Mouse (Mus musculus): Measurements from ENCODE around the gene Dpep1. TPM values are rescaled to one million over a fixed set of nuclear protein-coding genes. Genes with fewer than 3 reads are reported as not detected.

Dpep1 gene
- polyA plus RNA-seq, 1 experiment: 360 TPM

DNA sequence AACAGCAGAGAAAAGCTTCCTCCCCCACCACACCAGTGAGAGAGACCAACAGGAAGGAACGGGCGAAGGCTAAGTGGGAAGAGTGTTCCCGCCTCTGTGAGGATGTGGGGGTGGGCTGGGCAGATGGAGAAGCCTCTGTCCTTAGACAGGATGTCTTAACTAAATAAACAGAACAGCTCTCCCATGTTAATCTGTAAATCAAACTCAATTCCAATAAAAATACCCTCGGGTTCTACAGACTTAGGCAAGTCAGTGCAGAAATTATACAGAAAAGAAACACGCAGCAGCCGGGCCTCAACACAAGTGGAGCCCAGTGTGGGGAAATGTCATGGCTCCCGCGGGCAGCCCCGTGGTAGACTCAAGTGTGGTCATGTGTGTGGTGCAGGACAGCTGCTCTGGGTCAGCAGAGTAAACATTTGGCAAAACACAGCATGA, 35.3 kb upstream of the Dpep1 start:
- 0 out of 2 replicates have a peak, but pooled peaks cover 2% of the 10 kb centered on the region for H3K4me1 ChIP-seq (ENCODE audit: control insufficient read depth, insufficient read depth, low read length)
- no peaks in the 10 kb centered on the region for H3K27me3 ChIP-seq (replicated peaks; ENCODE audit: control insufficient read depth, insufficient read depth, low read length)
- no peak overlapping the region for H3K4me3 ChIP-seq (ENCODE audit: insufficient read depth, low read depth, low read length)
- 48% methylated on average over 9 of the region's 9 CpGs for whole genome bisulfite sequencing
- peak; percentile 43 for DNase-seq
- H3K27ac ChIP-seq (ENCODE audit: insufficient read depth, low read depth, low read length): peak overlapping the region; percentile 62
- no peak for TF ChIP-seq CTCF (conservative IDR thresholded peaks at IDR 0.05; ENCODE audit: insufficient read depth, insufficient read length, low read depth, low read length)
- TF ChIP-seq POLR2A (IDR thresholded peaks at IDR 0.05; ENCODE audit: low read depth, low read length): no peak
- H3K36me3 ChIP-seq (ENCODE audit: control insufficient read depth, insufficient read depth, low read length): no peaks in the 10 kb centered on the region

DNA sequence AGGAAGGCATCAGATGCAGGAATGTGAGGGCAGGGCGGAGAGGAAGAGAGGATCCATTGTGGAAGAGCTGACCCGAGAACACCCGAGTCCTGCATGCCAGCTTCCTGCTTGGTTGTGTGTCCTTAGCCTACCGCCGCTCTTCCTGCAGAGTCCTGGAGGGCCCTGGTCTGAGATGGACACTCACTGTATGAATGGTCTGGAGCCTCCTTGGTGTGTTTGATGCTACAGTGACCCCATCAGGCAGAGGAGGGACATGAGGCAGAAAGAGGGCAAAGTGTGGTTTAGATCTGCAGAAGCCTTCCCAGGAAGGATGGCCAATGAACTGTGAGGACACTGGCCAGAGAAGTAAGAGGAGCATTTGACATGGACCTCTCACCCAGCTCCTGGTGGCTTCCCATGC, 30.9 kb upstream of the Dpep1 start:
- Histone ChIP-seq H3K27ac (ENCODE audit: insufficient read depth, low read depth, low read length) (no peak overlapping the region), H3K4me1 (ENCODE audit: control insufficient read depth, insufficient read depth, low read length) (0 out of 2 replicates have a peak, but pooled peaks cover 2% of the 10 kb centered on the region), H3K4me3 (ENCODE audit: insufficient read depth, low read depth, low read length) (no peak overlapping the region), H3K27me3 (replicated peaks; ENCODE audit: control insufficient read depth, insufficient read depth, low read length) (no peaks in the 10 kb centered on the region), H3K36me3 (ENCODE audit: control insufficient read depth, insufficient read depth, low read length) (no peaks in the 10 kb centered on the region)
- DNase-seq: peak; percentile 60
- 55% methylated on average over 5 of the region's 5 CpGs for whole genome bisulfite sequencing
- TF ChIP-seq CTCF (conservative IDR thresholded peaks at IDR 0.05; ENCODE audit: insufficient read depth, insufficient read length, low read depth, low read length) (peak; percentile 65), POLR2A (IDR thresholded peaks at IDR 0.05; ENCODE audit: low read depth, low read length) (no peak)

DNA sequence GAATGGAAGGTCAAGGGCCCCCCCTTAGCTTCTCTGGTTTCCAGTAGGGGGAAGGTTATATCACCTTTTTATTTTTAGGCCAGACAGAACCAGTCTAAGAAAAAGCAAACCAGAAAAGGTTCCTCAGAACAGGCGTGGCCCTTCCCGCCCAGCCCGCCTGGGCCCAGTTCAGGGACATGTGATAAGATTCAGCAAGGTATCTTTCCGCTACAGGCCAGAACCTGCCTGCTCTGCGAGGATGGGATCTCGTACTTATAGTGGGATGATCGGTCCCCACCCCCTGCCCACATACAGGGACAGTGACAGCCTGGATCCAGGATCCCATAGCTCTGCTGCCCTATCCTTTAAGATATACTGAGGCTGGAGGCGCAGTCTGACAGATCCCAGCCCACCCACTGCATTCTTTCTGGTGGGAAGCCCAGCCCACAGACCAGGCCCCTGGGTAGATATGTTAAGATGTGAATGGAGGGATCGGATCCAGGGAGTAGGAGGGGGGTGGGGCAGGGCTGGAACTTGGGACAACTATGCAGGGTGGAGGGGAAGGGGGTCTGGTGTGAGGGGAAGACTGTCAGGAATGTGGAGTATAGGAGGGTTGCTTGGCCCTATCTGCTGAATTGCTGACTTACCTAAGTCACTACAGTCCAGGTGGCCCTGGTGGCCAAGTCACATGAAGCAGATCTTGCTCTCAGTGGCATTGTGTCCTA, 29.8 kb upstream of the Dpep1 start:
- Histone ChIP-seq H3K27me3 (replicated peaks; ENCODE audit: control insufficient read depth, insufficient read depth, low read length) (no peaks in the 10 kb centered on the region), H3K27ac (ENCODE audit: insufficient read depth, low read depth, low read length) (no peak overlapping the region), H3K4me1 (ENCODE audit: control insufficient read depth, insufficient read depth, low read length) (0 out of 2 replicates have a peak, but pooled peaks cover 2% of the 10 kb centered on the region), H3K4me3 (ENCODE audit: insufficient read depth, low read depth, low read length) (no peak overlapping the region), H3K36me3 (ENCODE audit: control insufficient read depth, insufficient read depth, low read length) (no peaks in the 10 kb centered on the region)
- WGBS: 89% methylated on average over 9 of the region's 9 CpGs
- DNase-seq: no peak
- TF ChIP-seq POLR2A (IDR thresholded peaks at IDR 0.05; ENCODE audit: low read depth, low read length) (no peak), CTCF (conservative IDR thresholded peaks at IDR 0.05; ENCODE audit: insufficient read depth, insufficient read length, low read depth, low read length) (no peak)

DNA sequence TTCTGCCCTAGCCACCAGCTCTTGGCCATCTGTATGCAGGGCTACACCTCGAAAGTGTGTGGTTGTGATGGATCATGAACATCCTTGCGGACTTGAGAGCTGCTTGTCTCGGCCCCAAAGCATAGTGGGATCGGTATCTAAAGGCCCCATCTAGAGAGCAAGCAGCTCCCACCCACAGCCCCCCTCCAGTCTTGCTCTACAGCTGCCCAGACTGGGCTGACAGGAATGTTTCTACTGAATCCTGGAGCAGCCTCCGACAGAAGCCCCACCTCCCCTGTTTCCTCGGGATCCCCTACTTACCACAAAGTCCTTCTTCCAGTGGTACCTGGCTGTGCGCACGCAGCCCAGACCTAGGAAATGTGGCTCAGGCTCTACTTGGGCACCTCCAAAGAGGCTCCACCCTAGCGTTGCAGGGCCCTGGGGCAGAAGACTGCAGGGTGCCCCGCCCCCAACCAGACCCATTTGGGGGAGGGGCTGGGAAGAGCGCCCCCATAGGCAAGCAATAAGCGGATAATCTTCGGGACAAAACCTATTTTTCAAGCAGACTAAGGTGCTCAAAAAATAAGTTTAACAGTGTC, 28.1 kb upstream of the Dpep1 start, which contains the start of gene Sult5a1:
Gene Sult5a1, minus strand, starts transcription at position 428 of the 578 bp plus-strand sequence.
- Histone ChIP-seq H3K4me1 (ENCODE audit: control insufficient read depth, insufficient read depth, low read length) (0 out of 2 replicates have a peak, but pooled peaks cover 2% of the 10 kb centered on the region), H3K36me3 (ENCODE audit: control insufficient read depth, insufficient read depth, low read length) (no peaks in the 10 kb centered on the region), H3K27ac (ENCODE audit: insufficient read depth, low read depth, low read length) (no peak within 1 kb of the TSS), H3K27me3 (replicated peaks; ENCODE audit: control insufficient read depth, insufficient read depth, low read length) (no peaks in the 10 kb centered on the region), H3K4me3 (ENCODE audit: insufficient read depth, low read depth, low read length) (no peak within 1 kb of the TSS)
- DNase-seq: no peak
- no peak for TF ChIP-seq CTCF (conservative IDR thresholded peaks at IDR 0.05; ENCODE audit: insufficient read depth, insufficient read length, low read depth, low read length)
- TF ChIP-seq POLR2A (IDR thresholded peaks at IDR 0.05; ENCODE audit: low read depth, low read length): no peak
- 39% methylated on average over 13 of the region's 13 CpGs for WGBS

DNA sequence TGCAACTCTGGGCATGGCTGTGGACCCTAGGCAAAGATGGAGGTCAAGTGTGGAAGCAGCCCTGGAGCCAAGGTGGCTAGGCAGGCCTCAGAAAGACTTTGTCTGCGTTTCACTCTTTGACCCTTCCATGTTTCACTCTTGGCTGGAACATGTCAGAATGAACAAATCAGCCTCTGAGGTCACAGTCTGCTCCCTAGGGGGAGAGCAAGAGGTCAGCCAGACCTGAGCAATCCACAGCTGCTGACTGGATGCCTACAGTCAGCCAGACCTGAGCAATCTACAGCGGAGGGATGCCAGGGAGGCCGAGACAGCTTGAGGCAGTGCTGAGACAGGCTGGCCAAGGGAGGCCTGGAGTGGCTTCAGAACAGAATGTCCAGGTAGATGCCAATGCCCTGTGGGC, 4.7 kb upstream of the Dpep1 start:
- peak; percentile 91 for DNase-seq
- Histone ChIP-seq H3K36me3 (ENCODE audit: control insufficient read depth, insufficient read depth, low read length) (no peaks in the 10 kb centered on the region), H3K4me3 (ENCODE audit: insufficient read depth, low read depth, low read length) (no peak overlapping the region), H3K27ac (ENCODE audit: insufficient read depth, low read depth, low read length) (0 out of 2 replicates have a peak overlapping the region, but pooled peaks have one; percentile 5), H3K27me3 (replicated peaks; ENCODE audit: control insufficient read depth, insufficient read depth, low read length) (no peaks in the 10 kb centered on the region), H3K4me1 (ENCODE audit: control insufficient read depth, insufficient read depth, low read length) (peaks cover 2% of the 10 kb centered on the region; the same call in 1 of the 2 replicates)
- WGBS: 56% methylated on average over 3 of the region's 3 CpGs
- TF ChIP-seq POLR2A (IDR thresholded peaks at IDR 0.05; ENCODE audit: low read depth, low read length): no peak
- TF ChIP-seq CTCF (conservative IDR thresholded peaks at IDR 0.05; ENCODE audit: insufficient read depth, insufficient read length, low read depth, low read length): no peak

DNA sequence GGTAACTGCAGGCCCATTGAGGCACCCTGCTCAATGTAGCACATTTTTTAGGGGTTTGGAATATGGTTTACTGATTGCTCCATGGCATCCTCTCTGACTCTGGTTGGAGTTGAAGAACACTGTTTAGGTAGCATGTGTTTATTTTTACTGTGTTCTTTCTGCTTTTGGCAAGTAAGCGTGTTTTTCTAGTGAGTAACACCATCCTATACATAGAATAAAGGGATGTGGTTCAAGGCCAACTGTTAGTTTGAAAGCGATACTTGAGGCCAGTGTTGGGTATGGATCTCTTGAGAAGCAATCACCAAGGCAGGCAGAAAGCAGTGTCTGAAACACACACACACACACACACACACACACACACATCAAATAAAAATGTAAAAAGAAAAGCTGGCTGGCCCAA, 2.0 kb downstream of the Dpep1 start:
- no peak for DNase-seq
- TF ChIP-seq CTCF (conservative IDR thresholded peaks at IDR 0.05; ENCODE audit: insufficient read depth, insufficient read length, low read depth, low read length) (no peak), POLR2A (IDR thresholded peaks at IDR 0.05; ENCODE audit: low read depth, low read length) (no peak)
- H3K27ac ChIP-seq (ENCODE audit: insufficient read depth, low read depth, low read length): no peak overlapping the region
- WGBS: 91% methylated on average over 2 of the region's 2 CpGs
- peaks cover 8% of the 10 kb centered on the region; the same call in 1 of the 2 replicates for H3K4me1 ChIP-seq (ENCODE audit: control insufficient read depth, insufficient read depth, low read length)
- no peak overlapping the region for H3K4me3 ChIP-seq (ENCODE audit: insufficient read depth, low read depth, low read length)
- H3K36me3 ChIP-seq (ENCODE audit: control insufficient read depth, insufficient read depth, low read length): no peaks in the 10 kb centered on the region
- no peaks in the 10 kb centered on the region for H3K27me3 ChIP-seq (replicated peaks; ENCODE audit: control insufficient read depth, insufficient read depth, low read length)

DNA sequence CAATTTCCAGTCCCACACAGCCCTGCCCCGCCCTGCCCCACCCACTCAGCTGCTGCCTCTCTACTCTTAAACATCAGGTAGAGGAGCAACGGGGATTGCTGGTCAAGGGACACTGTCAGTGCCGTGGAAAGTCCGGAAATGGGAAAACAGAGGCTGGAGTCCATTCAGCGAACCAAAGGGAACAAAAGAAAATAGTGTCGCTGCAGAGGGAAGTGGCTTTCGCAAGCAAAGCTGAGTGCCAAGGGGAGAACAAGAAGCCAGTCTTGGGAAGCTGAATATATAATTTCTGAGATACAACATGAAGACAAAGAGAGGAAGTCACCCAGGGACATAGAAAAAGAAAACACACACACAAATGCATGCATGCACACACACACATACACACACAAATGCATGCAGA, 2.8 kb downstream of the Dpep1 start:
- no peak for DNase-seq
- no peak for TF ChIP-seq POLR2A (IDR thresholded peaks at IDR 0.05; ENCODE audit: low read depth, low read length)
- no peak for TF ChIP-seq CTCF (conservative IDR thresholded peaks at IDR 0.05; ENCODE audit: insufficient read depth, insufficient read length, low read depth, low read length)
- H3K27me3 ChIP-seq (replicated peaks; ENCODE audit: control insufficient read depth, insufficient read depth, low read length): no peaks in the 10 kb centered on the region
- 56% methylated on average over 7 of the region's 7 CpGs for WGBS
- no peaks in the 10 kb centered on the region for H3K36me3 ChIP-seq (ENCODE audit: control insufficient read depth, insufficient read depth, low read length)
- peaks cover 12% of the 10 kb centered on the region; the same call in 1 of the 2 replicates for H3K4me1 ChIP-seq (ENCODE audit: control insufficient read depth, insufficient read depth, low read length)
- no peak overlapping the region for H3K27ac ChIP-seq (ENCODE audit: insufficient read depth, low read depth, low read length)
- H3K4me3 ChIP-seq (ENCODE audit: insufficient read depth, low read depth, low read length): no peak overlapping the region

Data from kidney, adult 2 months (tissue).